Mouse (Mus musculus): ENCODE results near the gene Prmt1.

Gene Prmt1

DNA sequence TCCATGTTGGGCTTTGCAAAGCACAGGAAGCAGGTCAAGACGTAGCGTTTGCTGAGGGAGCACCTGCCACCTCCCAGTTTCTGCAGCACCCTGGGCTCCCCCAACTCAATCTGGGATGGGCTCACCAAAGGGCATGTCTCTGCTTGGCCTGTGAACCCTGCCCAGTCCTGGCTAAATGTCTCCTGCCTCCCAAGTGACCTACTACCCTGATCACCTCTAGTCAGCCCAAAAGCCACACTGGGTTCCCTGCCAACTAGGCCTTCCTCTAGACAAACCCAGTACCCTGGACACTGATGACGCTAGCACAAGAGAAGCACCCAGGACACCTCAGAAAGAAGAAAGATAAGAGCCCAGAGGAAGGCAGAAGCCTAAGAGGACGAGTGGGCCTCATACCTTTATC is 26.5 kb upstream of the Prmt1 start:
- no peak for DNase-seq (ENCODE audit: low spot score)

DNA sequence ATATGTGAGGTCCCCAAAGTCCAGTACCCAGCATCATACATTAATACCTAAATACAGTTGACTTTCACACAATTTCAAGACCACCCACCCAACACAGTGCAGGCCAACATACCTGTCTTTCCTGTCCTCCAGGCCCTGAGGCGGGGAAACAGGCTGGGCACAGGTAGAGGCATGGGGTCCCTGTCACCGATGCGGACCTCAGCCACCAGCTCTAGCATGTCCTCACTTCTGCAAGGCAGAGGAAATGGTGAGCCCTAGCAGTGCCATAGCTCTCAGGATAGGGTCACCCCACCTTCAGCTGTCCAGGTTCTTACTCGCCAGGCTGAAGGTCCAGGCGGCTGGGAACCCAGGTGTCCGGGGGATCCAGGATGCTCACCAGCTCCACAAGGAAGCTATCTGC is 25.6 kb upstream of the Prmt1 start:
- no peak for DNase-seq (ENCODE audit: low spot score)

DNA sequence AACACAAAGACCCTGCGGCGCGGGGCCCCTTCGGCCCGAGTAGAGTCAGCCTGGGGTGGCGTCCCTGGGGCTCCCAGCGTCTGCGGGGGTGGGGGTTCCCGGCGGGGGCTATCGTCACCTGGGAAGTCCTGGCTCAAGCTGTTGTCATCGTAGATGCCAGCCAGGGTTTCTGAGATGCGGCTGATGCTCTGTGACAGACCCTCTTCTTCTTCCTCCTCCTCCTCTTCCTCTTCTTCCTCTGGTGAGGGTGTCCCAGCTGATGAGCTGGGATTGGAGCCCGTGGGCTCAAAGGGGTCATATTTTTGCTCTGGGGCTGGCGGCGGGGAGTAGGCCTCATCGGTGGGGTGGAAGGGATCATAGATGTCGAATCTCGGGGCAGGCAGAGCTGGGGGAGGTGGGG is 22.0 kb upstream of the Prmt1 start:
- no peak for DNase-seq (ENCODE audit: low spot score)

DNA sequence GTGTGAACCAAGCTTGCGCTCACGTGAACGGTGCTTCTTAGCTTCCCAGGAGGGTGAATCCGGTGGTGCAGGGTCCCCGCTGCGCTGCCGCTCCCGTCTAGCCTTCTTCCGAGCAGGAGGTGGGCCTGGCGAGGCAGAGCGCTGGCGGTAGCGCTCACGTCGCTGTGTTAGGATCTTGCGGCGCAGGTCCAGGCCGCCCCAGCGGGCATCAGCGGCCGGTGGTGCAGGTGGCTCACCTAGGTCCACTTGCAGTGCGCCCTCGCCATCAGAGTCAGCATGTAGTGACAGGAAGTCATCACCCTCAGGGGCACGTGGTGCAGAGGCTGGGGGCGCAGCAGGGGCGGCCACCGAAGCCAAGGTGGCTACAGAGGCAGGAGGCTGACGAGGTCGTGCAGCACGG is 21.5 kb upstream of the Prmt1 start:
- DNase-seq (ENCODE audit: low spot score) = no peak

DNA sequence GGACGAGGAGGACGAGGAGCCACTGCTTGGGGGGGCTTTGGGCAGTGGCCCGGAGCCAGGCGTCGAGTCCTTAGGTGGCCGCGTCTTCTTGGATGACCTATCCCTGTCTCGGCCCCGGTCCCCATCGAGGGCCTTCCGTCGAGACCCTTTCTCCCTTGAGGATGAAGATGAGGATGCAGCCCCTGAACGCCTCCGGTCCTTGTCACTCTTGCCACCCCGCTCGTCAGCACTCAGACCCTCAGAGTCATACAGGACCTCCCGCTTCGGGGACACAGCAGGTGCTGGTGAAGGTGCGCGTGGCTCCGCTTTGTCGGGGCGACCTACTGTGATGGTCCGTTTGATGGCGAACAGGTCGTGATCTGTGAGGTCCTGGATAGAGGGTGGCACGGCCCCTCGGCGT is 20.8 kb upstream of the Prmt1 start:
- no peak for DNase-seq (ENCODE audit: low spot score)

DNA sequence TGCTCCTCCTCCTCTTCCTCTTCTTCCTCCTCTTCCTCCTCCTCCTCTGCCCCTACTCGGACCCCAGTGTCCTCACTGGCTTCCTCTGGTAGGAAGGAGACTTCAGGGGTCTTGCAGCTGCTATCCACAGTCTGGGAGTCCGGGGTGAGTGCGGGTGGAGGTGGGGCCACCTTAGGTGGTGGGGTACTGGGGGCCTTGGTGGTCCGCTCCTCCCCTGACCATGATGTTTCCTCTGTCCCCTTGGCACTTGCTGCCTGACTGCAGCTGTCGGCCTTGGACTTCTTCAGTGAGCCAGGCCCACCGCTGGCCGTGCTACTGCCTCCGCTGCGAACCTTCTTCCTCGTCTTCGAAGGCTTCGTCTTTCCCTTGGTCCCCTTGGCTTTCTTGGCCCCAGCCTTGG is 20.1 kb upstream of the Prmt1 start:
- DNase-seq (ENCODE audit: low spot score) = no peak

DNA sequence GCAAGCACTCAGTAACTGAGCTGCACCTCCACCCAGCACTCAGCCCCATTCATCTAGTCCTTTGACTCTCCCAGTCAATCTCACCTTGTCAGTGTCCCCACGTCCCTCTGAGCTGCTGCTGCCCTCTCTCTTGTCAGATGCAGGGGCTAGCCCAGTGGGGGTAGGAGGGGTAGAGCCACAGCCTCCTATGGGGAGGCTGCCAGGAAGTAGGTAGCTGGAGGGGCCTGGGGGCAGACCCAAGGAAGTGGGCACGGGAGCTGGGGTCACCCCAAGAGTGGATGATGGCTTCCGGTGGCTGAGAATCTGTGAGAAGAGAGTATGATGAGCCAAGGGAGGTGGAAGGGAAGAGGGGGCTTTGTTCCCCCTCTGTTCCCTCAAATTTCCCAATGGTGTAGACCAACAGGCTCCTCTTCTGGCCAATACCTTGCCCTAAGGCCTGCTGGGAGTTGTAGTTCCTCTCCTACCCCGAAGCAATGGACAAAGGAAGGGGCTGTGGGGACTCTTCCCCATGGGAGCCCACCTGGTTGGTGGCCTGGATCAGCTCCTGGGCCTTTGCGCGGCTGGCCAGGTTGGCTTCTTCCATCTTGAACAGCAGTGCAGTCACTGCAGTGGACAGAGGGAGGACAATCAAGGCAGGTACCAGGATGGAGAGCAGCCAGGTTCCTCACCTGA is 19.1 kb upstream of the Prmt1 start:
- DNase-seq (ENCODE audit: low spot score) = no peak

DNA sequence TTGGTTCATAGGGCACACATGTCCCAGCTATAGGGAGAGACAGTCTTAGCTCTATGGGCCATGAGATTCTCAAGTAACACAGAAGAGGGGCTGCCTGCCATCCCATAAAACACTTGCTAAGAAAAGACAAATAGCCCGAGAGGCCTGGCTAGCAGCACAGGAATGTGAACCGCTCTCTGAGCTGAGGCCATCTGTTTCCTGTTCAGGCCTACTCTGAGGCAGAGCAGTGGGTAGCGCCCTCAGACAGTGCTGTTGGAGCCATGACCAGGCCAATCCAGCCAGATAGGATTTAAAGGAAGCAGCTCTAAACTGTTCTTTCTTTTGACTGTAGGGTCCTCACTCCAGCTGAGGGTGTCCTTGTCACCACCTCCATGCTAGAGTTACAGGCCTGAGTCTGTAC is 18.2 kb upstream of the Prmt1 start:
- no peak for DNase-seq (ENCODE audit: low spot score)

DNA sequence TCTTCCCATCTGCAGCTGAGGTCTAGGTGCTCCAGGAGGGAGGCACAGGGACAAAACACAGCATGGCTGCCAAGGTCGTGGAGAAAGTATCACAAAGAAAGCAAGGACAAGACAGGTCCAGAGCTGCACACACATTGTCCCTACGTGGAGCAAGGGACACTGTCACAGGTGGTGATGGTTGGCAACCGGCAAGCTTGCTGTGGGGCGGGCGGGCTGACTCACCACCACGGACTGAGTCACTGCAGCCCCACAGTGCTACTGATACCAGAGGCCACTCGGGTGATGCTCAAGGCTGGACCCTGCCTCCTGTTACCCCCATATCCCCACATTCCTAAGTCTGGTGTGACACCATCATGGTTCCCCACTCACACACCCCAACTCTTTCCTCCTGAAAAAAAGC is 16.1 kb upstream of the Prmt1 start:
- no peak for DNase-seq (ENCODE audit: low spot score)

DNA sequence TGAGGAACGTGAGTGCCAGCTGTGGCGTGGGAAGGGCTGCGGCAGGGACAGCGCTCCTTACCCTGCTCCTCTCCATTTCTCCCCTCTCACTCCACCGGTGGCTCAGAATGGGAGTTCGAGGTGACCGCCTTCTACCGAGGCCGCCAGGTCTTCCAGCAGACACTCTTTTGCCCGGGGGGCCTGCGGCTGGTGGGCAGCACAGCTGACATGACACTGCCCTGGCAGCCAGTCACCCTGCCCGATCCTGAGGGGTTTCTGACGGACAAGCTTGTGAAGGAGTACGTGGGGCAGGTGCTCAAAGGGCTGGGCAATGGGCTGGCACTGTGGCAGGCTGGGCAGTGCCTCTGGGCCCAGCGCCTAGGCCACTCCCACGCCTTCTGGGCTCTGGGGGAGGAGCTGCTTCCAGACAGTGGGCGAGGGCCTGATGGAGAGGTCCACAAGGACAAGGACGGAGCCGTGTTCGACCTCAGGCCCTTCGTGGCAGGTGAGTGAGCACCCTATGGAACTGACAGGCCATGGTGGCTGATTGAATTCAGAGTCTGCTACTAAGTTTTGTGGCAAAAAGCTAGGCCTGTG is 14.3 kb upstream of the Prmt1 start:
- DNase-seq (ENCODE audit: low spot score) = no peak

DNA sequence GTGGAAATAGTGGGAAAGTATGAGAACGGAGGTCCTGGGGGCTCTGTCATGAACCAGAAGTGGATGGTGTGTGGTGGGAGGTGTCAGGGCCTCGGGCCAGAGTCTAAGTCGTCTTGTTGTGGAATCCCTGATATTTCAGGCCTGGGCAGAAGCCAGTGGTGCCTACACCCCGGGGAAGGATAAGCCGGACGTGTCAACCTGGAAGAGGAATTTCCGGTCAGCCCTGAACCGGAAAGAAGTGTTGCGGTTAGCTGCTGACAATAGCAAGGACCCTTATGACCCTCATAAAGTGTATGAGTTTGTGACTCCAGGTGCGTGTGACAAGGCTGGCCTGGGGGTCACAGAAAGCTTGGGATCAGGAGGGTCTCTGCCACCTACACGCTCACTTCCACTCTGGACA is 13.4 kb upstream of the Prmt1 start:
- DNase-seq (ENCODE audit: low spot score) = no peak

DNA sequence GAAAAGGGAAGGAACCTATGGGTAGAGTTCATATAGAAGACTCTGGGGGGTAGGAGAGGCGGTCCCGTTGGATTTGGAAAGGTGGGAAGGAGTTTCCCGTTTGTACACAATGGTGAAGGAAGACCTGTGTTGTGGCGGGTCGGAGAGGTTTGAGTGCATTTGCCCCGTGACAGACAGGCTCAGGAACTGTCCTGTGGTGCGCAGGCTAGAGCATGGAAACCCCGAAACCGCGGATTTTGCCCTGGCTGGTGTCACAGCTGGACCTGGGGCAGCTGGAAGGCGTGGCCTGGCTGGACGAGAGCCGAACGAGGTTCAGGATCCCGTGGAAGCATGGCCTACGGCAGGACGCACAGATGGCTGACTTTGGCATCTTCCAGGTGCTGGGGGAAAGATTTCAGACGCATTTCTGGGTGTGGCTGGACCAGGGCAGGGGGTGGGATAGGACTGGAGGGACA is 12.2 kb upstream of the Prmt1 start, which contains the start of gene Bcl2l12:
Gene Bcl2l12 (minus strand): TSS at position 212 of the 455 bp plus-strand sequence.
- no peak for DNase-seq (ENCODE audit: low spot score)

DNA sequence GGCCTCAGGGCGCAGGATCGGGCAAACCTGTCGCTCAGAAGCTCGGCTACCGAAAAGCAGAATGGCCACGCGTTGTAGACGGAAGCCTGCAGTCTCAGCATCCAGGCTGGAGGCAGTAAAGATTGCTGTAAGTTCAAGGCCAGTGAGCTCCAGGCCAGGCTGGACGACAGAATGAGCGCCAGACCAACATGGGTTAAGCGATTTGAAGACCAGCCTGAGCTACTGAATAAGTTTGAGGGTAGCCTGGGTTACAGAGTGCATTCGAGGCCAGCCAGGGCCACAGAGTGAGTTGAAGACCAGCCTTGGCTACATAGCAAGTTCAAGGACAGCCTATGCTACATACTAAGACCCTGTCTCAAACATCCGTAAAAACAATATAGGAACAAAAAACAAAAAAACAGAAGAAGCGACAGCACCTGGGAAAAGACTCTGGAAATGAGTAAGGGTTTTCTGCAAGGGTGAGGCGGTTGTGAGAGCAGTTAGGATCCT is 11.6 kb upstream of the Prmt1 start:
- DNase-seq (ENCODE audit: low spot score) = no peak

DNA sequence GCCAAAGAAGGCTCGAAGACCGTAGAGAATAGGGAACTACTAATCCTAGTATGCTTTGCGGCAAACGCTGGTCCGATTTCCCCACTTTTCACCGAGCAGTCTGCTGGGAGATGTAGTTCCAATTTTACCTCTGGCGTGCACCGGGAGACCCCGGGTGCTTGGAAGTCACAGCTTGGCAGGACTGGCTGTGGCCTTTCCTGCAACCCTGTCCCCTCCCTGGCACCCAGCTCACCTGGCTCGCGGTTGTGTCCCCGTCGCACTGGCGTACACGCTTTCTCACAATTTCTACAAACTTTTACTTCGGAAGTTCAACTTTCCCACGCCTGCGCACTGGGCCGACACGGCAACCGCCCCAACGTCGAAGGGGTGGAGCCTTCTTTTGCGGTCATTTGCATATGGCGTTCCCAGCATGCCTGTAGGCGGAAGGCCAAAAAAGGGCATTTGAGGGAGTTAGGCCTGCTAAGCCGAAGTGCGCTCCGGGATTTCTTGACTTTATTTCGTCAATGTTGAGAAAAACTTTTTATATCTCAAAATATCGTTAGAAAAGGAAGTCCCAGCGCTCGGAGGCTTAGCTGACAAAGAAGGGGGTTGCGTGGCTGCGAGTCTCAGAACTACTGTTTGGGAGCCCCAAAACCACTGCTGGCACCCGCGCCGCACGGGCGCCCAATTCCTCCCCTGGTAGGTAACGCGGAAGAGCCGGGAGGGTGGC is 11.0 kb upstream of the Prmt1 start, which contains the start of gene Irf3:
Gene Irf3 (plus strand): TSS at position 418 of the 709 bp plus-strand sequence.
- peak; percentile 92 for DNase-seq (ENCODE audit: low spot score)

DNA sequence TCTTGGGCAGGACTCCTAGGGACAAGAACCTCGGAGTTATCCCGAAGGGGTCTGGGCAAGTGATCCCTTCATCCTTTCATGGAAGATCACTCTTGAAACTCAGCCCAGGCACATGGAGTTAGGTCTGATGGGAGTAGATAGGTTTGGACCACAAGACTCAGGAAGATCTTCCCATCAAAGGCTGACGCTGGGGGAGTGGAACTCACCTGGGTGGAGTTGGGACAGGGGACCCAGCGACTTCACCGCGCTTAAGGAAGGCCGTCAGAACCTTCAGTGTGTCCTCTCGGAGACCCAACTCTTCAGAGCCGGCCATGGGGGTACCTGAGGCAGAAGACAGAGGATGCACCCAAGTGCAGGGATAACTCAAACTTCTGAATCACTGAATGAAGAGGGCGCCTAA is 10.3 kb upstream of the Prmt1 start:
- no peak for DNase-seq (ENCODE audit: low spot score)

DNA sequence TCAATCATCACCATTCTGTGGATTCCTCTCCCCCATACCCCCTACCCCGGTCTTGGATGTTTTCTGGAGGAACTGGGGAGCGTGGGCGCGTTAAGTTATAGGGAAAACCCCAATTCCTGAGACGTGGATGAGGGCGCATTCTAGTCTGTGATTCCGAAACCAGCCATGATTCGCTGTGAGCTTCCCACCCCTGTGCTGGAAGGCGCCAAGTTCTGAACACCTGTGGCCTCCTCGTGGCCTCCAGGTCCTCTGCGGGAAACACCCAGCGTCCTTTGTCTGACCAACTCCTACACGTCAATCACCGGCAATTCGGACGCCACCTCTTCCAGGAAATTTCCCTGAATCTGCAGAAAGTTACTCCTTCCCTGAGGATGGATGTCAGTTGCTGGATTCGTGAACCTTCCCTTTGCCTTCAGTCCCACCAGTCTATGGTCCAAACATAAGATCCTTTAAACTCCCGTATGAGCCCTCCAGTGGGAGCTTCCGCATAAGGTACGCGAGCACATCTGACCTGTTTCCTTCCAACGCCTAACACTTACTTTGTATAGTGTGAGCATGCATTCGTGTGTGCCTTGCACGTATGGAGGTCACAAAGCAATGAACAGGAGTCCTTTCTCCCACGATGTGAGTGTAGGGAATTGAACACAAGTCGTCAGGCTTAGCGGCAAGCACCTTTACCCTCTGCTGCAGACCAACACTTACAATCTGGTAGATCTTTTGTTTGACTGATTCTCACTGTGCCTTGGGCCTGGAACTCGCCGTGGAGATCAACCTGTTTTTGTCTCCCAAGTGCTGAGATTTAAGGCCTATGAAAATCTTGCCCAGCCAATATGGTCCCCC is 731 bp upstream of the Prmt1 start:
- DNase-seq (ENCODE audit: low spot score) = no peak

DNA sequence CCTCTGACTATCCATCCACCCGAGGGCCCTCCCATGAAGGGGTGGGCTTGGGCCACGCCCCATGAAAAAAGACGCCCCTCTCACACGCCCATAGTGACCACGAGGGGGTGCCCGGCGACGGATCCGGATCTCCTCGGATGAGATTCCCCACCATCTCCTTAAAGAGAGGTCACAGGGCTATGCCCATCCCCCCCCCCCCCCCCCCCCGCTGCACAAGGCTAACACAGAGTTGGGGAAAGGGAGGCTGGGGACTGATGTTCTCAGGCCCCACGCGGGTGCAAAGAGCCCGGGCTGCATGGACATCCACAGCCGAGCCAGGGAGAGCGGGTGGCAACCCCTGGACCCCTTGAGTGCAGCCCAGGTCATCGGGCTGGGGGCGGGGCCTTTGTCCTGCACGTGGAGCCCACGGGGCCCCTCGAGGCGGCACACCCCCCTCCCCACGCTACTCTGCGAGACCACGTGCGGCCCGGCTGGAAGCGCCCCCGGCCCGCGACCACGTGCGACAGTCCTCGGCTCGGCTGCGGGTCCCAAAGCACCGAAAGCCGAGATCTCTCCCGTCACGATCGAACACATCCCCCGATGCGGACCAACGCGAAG is 675 bp downstream of the Prmt1 start:
- DNase-seq (ENCODE audit: low spot score) = peak; percentile 69

DNA sequence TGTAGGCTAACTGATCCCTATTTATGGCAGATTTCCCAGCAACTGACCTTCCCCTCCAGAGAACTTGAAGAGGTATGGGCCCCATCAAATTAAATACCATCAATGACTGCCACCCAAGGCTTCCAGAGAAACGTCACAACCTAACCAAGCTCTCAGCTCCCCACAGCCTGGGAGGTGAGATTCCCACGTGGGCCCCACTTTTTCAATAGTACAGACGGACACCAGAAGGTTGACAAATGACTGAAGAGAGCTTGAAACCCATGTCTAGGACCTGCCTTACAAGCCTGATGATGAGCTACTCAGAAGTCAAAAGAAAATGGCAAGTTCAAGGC is 1.6 kb downstream of the Prmt1 start:
- DNase-seq (ENCODE audit: low spot score) = no peak

DNA sequence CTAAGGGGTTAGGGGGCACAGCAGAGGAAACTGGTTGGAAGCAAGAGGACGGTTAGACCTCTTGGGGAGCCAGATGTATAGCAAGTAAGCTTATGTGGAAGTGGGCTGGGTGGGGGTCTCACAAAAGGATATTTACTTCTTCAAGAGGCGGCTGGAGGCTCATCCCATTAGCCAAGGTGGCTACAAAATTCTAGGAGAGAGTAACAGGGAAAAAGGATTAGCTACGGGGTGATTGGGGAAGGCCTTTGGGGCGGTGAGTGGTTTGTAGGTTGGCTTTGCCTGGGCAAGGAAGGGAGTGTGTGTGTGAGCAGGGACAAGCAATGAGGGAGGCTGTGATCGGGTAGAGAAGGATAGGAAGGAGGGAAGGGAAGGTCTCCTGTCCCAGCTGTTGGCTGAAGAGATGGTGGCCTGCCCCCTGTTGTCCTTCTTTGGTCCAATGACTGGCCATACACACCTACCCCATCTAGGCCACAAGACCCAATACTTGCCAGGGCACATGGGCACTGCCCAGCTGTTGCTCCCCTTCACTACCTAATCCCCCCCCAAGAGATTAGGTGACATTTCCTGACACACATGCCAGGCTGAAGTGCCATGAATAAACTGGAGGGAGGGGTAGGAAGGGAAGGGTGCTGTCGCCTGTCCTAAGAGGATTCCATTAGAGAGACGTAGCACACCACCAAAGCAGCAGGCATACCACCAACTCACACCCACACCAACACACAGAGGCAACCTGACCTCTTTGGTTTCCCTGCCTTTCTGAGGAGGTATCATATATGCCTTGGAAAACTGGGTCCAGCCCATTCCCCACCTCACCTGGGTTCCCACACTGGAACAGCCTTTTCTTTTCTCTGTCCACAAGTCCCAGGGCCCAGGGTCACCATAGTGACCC is 2.2 kb downstream of the Prmt1 start:
- DNase-seq (ENCODE audit: low spot score) = no peak

DNA sequence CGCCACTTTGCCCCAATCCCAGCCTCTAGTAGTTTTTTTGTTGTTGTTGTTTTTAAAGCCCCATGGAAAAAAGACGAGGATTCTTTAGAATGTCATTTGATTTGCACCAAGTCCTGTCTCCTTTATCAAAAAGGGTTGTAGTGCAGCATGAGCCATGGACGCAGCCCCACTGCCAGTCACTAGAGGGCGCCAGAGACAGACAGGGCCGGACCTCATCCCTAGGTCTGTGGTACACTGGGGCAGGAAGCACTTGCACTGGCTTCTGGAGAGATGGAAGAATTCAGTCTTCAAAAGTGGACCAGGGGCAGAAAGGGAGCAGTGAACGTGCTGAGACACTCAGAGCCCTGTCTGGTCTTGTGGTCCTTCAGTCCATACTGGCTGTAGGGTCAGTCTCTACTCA is 3.3 kb downstream of the Prmt1 start:
- peak; percentile 59 for DNase-seq (ENCODE audit: low spot score)

DNA sequence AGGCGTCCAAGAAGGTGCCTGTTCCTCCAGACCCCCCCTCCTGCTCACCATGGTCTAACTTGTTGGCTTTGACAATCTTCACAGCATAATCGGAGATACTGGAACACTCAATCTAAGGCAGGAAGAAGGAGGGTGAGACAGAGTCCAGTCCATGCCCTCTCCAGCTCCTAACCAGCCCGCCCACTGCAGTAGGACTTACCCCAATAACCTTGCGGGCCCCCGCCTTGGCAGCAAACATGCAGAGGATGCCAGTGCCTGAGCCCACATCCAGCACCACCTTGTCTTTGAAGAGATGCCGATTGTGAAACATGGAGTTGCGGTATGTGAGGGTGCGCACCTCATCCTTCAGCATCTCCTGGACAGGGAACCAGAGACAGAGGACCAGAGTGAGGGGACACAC is 4.8 kb downstream of the Prmt1 start:
- DNase-seq (ENCODE audit: low spot score) = no peak
